Mouse (Mus musculus) cerebellum, adult 2 months (tissue): ENCODE measurements around the gene Rerg.

Experiments used
- CTCF ChIP-seq: fragments of 200-500 bp; IDR thresholded peaks from 2 replicates; pipeline ENCODE4 v1.5.1; 2011; ENCODE audit warnings: low read depth, mild to moderate bottlenecking, control low read depth, low read length, moderate library complexity, borderline replicate concordance; ENCODE audit not compliant: insufficient read depth
- POLR2A ChIP-seq: fragments of 200-500 bp; IDR thresholded peaks from 2 replicates; pipeline ENCODE4 v1.6.1; 2011; ENCODE audit warnings: low read length, control low read depth, borderline replicate concordance; ENCODE audit not compliant: insufficient read depth

GRCm38 (mm10) chr6:137192063-137192462, 21.8 kb upstream of the Rerg start:
- TF ChIP-seq CTCF: peak; percentile 58; the same call in 1 of the 2 replicates
- no peak for TF ChIP-seq POLR2A
